Mouse (Mus musculus) hindbrain, embryonic 13.5 days (tissue): ENCODE measurements around the gene Btf3l4. TPM values are rescaled to one million over a fixed set of nuclear protein-coding genes. Genes with fewer than 3 reads are reported as not detected.

Experiments used
- ATAC-seq: fragments of 200-750 bp; cut with Nextera tagmentation; 2 replicates; pipeline ENCODE4 v1.8.0; 2017; ENCODE audit warnings: moderate TSS enrichment; ENCODE audit not compliant: low FRiP score
- H3K27ac ChIP-seq: fragments of 300-500 bp; sonication (generic); 2 replicates; pipeline ENCODE4 v1.5.1; 2015; ENCODE audit warnings: inconsistent platforms, mild to moderate bottlenecking, moderate library complexity
- H3K27me3 ChIP-seq: fragments of 300-500 bp; sonication (generic); 2 replicates; pipeline ENCODE4 v1.6.1; 2015; ENCODE audit warnings: mild to moderate bottlenecking, inconsistent platforms
- H3K36me3 ChIP-seq: fragments of 300-500 bp; sonication (generic); 2 replicates; pipeline ENCODE4 v1.6.1; 2015; ENCODE audit warnings: mild to moderate bottlenecking, inconsistent platforms
- H3K4me1 ChIP-seq: fragments of 300-500 bp; sonication (generic); replicated peaks from 2 replicates; pipeline ENCODE4 v1.6.1; 2015; ENCODE audit warnings: inconsistent platforms
- H3K4me2 ChIP-seq: fragments of 300-500 bp; sonication (generic); 2 replicates; pipeline ENCODE4 v1.6.1; 2015; ENCODE audit warnings: inconsistent platforms, mild to moderate bottlenecking, moderate library complexity
- H3K4me3 ChIP-seq: fragments of 300-500 bp; sonication (generic); 2 replicates; pipeline ENCODE4 v1.5.1; 2015; ENCODE audit warnings: mild to moderate bottlenecking, inconsistent platforms
- H3K9ac ChIP-seq: fragments of 300-500 bp; sonication (generic); 2 replicates; pipeline ENCODE4 v1.6.1; 2015; ENCODE audit warnings: mild to moderate bottlenecking, inconsistent platforms
- H3K9me3 ChIP-seq: fragments of 300-500 bp; sonication (generic); 2 replicates; pipeline ENCODE4 v1.6.1; 2016; ENCODE audit warnings: inconsistent platforms
- WGBS: fragments of 180-500 bp; shearing (Covaris S2); methylation state at CpG from one replicate; pipeline ENCODE4 v1.1.7; 2015; 5-methylcytosine and 5-hydroxymethylcytosine counted together
- polyA plus RNA-seq: library from polyadenylated mRNA; unstranded; fragments of >200 nt; fragmentation: Nextera tagmentation; extraction: Ambion mirVana; gene quantifications from 2 replicates; pipeline ENCODE4 v1.2.1, GENCODE M21; 2015

Btf3l4 gene
- polyA plus RNA-seq, 1 experiment from 2014 or later: 222 TPM

DNA sequence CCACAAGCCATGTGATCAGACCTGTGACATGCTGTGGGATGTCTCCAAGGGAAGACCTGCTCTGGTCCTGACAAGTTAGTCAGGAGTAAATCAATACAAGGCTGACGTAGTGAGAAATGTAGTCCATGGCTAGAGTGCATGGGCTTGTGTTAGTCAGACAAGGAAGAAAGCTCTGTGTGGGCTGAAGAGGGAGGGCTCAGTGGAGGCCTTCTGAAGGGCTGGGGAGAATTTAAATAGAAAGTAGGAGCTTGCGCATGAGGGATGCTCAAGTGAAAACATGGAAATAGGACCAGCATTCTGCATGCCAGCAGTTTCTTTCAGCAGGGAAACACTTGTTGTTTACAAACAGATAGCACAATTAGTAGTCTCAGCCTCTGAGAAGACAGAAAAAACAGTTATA, 29.9 kb downstream of the Btf3l4 start:
- no peaks in the 10 kb centered on the region for H3K9me3 ChIP-seq
- 75% methylated on average over 2 of the region's 2 CpGs for WGBS
- no peak for ATAC-seq

DNA sequence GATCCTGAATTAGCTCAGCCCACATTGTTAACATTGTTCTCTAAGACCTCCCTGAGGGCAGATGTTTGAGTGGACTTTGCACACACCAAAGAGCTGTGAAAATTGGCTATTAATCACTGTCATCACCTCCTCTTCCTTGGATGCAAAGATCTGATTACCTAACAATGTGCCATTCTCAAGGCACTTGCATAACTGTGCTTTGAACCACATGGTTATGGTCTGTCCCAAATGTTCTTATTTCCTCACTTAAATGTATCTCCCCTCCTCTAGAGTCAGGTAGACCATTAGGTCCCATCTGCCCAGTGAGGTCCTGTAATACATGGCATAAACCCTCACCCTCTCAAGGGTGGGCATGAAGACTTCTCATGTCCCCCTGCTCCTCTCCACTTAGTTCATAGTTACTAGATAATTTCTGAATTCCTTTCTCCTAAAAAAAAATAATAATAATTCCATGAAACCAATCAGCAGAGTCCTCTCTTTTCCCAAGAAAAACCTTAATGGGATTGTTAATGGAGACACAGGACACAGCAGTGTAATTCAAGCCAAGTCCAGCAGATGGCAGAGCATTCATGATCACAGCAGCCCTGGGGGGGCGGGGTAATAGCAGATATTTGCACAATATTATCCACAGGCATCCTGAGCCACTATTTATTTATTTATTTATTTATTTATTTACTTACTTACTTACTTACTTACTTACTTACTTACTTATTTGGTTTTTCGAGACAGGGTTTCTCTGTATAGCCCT, 35.2 kb downstream of the Btf3l4 start:
- no peak for ATAC-seq
- H3K27me3 ChIP-seq: no peaks in the 10 kb centered on the region
- no peak overlapping the region for H3K27ac ChIP-seq
- H3K4me2 ChIP-seq: no peak overlapping the region
- no peaks in the 10 kb centered on the region for H3K36me3 ChIP-seq
- H3K4me1 ChIP-seq: no peaks in the 10 kb centered on the region
- no peaks in the 10 kb centered on the region for H3K9me3 ChIP-seq
- H3K9ac ChIP-seq: no peak overlapping the region
- 47% methylated on average over 2 of the region's 2 CpGs for WGBS
- H3K4me3 ChIP-seq: no peak overlapping the region

More for the DNA sequence above, 29.9 kb downstream of the Btf3l4 start:
- Histone ChIP-seq H3K4me1 (no peaks in the 10 kb centered on the region), H3K27ac (no peak overlapping the region), H3K9ac (no peak overlapping the region), H3K36me3 (no peaks in the 10 kb centered on the region), H3K4me3 (no peak overlapping the region), H3K4me2 (no peak overlapping the region), H3K27me3 (no peaks in the 10 kb centered on the region)

DNA sequence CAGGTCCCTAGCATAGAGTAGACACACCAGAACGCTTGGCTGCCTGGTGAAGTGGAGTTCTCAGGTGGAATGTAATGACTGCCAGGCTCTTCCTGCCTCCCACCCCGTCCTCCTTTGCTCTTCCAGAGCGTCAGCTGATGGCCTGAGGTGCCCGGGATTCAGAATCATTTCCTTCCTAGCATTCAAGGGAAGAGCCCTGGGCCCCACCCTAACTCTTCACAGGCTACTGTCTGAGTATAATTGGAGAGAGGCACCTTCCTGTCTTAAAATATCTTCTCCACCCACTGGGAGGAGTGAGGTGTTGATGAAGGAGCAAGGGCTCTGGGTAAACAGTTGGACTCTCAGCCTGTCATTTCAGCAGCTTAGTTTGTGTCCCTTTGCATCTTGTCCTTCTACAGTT, 36.7 kb downstream of the Btf3l4 start:
- Histone ChIP-seq H3K9me3 (no peaks in the 10 kb centered on the region), H3K36me3 (no peaks in the 10 kb centered on the region), H3K27me3 (no peaks in the 10 kb centered on the region), H3K4me2 (no peak overlapping the region), H3K27ac (no peak overlapping the region), H3K4me3 (no peak overlapping the region), H3K4me1 (no peaks in the 10 kb centered on the region), H3K9ac (no peak overlapping the region)
- no peak for ATAC-seq
- WGBS: 61% methylated on average over 4 of the region's 4 CpGs

DNA sequence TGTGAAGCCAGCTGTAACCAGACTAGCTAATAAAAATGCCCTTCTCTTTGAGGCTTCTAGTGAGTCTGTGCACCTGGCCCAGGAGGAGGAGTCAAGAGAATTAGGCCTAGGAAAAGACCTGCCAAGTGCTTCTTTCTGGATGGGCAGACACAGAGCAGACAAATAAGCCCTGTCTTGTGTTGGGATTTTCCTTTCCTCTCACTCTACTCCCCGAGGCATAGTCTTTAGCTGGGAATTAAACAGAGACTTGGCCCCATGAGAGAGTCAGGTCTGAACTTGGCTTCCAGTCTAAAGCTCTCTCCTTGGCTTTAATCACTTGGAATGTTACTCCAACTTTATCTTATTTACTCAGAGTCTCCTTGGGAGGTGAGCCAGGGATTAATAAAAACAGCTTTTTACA, 39.5 kb downstream of the Btf3l4 start:
- Histone ChIP-seq H3K9me3 (no peaks in the 10 kb centered on the region), H3K4me1 (no peaks in the 10 kb centered on the region), H3K4me2 (no peak overlapping the region), H3K4me3 (no peak overlapping the region), H3K27ac (no peak overlapping the region), H3K9ac (no peak overlapping the region), H3K27me3 (no peaks in the 10 kb centered on the region), H3K36me3 (no peaks in the 10 kb centered on the region)
- 64% methylated on average over 1 of the region's 1 CpGs for WGBS
- no peak for ATAC-seq

DNA sequence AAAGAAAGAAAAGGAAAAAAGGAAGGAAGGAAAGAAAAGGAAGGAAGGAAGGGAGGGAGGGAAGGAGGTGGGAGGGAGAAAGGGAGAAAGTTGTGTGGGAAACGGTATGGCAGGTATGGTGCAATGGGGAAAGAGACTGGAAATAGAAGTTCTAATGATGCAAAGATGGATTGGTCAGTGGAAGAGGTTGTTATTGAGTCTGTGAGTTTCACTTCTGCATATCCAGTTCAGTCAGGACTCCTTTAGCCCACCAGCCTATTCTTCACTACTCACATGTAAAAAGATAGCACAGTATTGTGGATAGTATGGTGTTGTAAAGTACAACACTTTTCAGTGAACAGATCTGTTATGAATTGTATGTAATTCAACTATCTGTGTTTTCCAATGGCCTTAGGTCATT, 42.9 kb downstream of the Btf3l4 start:
- no peak overlapping the region for H3K4me2 ChIP-seq
- H3K36me3 ChIP-seq: no peaks in the 10 kb centered on the region
- H3K27me3 ChIP-seq: no peaks in the 10 kb centered on the region
- no peak for ATAC-seq
- H3K9ac ChIP-seq: no peak overlapping the region
- H3K4me3 ChIP-seq: no peak overlapping the region
- no peak overlapping the region for H3K27ac ChIP-seq
- 81% methylated on average over 1 of the region's 1 CpGs for WGBS
- H3K9me3 ChIP-seq: no peaks in the 10 kb centered on the region
- no peaks in the 10 kb centered on the region for H3K4me1 ChIP-seq

DNA sequence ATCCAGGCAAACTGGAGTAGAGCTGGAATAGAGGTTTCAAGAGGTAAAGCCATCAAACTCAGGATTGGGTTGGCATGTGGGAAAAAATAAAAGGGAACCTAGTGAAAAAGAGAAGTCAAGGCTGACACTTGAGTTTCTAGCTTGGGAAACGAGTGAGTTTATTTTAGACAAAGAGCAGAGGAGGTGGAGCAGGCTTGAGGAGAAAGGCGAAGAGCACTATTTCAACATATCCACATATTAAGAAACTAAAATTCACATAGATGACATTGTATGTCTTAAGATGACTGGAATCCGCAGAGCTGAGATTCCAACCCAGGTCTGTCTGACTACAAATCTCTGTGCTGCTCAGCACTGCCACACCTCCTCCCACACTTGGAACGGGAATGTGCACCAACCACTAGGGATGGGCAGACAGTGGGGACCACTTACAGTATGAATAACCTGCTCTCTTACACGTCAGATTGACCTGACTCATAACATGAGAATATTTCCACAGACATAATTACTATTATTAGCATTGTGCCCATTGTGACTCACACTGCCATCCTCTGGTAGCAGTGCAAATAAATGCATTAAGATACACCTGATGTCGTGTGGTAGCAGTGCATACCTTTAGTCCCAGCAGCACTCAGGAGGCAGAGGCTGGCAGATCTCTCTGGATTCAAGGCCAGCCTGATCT, 44.0 kb downstream of the Btf3l4 start:
- Histone ChIP-seq H3K27ac (no peak overlapping the region), H3K4me1 (no peaks in the 10 kb centered on the region), H3K27me3 (no peaks in the 10 kb centered on the region), H3K9me3 (no peaks in the 10 kb centered on the region), H3K9ac (no peak overlapping the region), H3K4me3 (no peak overlapping the region), H3K4me2 (no peak overlapping the region), H3K36me3 (no peaks in the 10 kb centered on the region)
- WGBS: 84% methylated on average over 6 of the region's 6 CpGs
- no peak for ATAC-seq

DNA sequence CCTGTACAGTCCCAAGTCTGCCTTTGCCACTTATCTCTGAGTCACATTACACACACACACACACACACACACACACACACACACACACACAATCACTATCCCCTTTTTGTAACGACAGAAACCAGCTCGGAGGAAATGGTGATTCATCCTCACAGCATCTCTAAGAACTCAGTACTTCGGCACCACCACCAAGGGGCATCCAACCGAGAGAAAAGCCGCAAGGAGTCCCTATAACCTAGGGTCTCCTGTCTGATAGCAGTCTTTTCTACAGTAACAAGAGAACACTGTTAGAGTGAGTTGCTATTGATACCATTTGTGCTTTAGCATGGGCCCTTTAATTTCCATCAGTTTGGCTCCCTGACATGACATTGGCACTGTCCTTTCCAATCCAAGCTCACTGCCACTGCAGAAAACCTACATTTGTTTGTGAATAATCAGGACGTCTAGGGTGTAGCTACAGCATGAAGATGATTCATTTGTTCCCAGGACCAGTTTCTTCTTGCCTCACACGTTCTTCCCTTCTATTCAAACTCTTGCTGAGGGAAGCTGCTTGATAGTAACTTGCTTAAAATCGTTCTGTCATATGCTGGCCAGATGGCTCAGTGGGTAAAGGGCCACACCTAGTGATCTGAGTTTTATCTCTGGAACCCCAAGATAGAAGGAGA, 50.9 kb downstream of the Btf3l4 start:
- WGBS: 29% methylated on average over 8 of the region's 8 CpGs
- Histone ChIP-seq H3K4me2 (no peak overlapping the region), H3K27me3 (no peaks in the 10 kb centered on the region), H3K4me3 (no peak overlapping the region), H3K27ac (no peak overlapping the region), H3K36me3 (no peaks in the 10 kb centered on the region), H3K9ac (no peak overlapping the region), H3K9me3 (no peaks in the 10 kb centered on the region), H3K4me1 (peaks cover 11% of the 10 kb centered on the region)
- no peak for ATAC-seq

DNA sequence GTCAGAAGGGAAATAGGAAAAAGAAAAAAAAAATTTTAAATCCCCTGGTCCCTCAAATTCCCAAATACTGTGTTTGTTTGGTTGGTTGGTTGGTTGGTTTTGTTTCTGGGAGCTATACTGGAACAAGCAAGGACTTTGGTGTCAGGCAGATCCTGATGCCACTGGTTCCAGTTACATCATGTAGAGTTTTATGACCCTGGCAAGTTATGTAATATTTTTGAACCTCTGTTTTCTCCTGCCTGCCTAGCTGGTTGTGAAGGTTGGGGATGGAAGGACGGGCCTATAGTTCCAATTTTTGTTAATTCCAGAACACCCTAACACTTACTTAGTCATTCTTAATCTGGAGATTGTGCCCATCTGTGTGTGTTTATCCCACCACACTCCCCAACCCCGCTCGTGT, 51.8 kb downstream of the Btf3l4 start:
- Histone ChIP-seq H3K27me3 (no peaks in the 10 kb centered on the region), H3K9ac (no peak overlapping the region), H3K27ac (no peak overlapping the region), H3K4me1 (peaks cover 11% of the 10 kb centered on the region), H3K4me3 (peak overlapping the region; percentile 92), H3K9me3 (no peaks in the 10 kb centered on the region), H3K36me3 (no peaks in the 10 kb centered on the region), H3K4me2 (peak overlapping the region; percentile 62)
- WGBS: 62% methylated on average over 3 of the region's 3 CpGs
- ATAC-seq: no peak

DNA sequence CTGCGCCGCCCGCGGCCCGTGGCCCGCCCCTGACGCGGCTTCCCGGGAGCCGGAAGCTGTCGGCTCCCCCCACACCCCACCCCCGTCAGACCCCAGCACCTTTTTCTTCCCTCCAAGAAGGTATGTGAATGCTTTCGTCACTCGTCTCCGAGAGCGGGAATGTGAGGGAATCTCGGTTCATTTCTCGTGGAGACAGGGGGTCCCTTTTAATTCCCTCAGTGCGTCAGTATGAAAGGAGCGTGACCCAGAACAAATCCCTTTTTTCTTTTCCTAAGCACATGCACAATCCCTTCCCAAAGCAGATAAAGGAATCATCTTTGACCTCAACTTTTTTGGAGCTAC, 52.6 kb downstream of the Btf3l4 start:
- Histone ChIP-seq H3K9me3 (no peaks in the 10 kb centered on the region), H3K4me2 (peak overlapping the region; percentile 62), H3K9ac (peak overlapping the region; percentile 98), H3K27me3 (no peaks in the 10 kb centered on the region), H3K4me1 (peaks cover 11% of the 10 kb centered on the region), H3K36me3 (no peaks in the 10 kb centered on the region), H3K4me3 (peak overlapping the region; percentile 92), H3K27ac (peak overlapping the region; percentile 98)
- no peak for ATAC-seq
- under 1% methylated on average over 15 of the region's 20 CpGs for WGBS

DNA sequence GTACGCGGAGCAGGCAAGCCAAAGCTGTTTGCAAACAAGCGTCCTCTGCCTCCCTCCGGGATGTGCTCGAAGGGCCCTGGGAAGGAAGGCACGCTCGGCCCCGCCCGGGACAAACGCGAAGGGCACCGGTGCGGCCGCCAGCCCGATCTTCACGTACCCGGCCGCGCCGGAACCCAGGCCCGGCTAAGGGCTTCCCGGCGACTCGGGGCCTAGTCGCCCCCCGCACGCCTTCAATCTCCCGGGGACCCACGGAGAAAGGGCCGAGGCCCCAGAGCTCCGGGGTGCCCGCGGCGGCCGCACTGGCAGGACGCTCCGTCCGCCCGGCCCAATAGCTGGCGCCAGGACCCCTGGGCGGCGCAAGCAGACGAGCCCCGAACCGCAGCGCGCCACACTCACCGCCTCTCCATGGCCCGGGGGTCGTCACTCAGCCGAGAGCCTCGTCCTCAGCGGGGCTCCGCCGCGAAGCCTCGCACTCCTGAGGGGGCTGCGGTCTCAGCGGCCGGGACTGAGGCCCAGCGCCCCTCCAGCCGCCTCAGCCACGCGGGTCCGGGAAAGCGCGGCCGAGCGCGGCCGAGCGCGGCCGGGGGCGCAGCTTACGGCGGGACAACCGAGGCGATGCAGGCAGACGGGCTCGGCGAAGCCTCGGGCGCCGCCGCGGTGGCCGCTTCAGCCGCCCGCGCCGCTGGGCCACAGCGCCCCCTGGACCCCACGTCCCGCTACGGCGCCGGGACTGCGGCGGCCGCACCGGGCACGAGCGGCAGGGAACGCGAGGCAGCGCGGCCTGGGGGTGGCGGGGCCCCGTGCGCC, 53.2 kb downstream of the Btf3l4 start, which contains the start of gene Zfyve9:
TSS of gene Zfyve9 (minus strand) at position 742 of the 807 bp plus-strand sequence.
- Histone ChIP-seq H3K36me3 (no peaks in the 10 kb centered on the region), H3K4me3 (peak within 1 kb of the TSS; percentile 92), H3K9ac (peak within 1 kb of the TSS; percentile 98), H3K27ac (peak within 1 kb of the TSS; percentile 98), H3K9me3 (no peaks in the 10 kb centered on the region), H3K4me2 (peak within 1 kb of the TSS; percentile 62), H3K4me1 (peaks cover 11% of the 10 kb centered on the region), H3K27me3 (no peaks in the 10 kb centered on the region)
- under 1% methylated on average over 80 of the region's 111 CpGs for WGBS
- ATAC-seq: peak; percentile 93

DNA sequence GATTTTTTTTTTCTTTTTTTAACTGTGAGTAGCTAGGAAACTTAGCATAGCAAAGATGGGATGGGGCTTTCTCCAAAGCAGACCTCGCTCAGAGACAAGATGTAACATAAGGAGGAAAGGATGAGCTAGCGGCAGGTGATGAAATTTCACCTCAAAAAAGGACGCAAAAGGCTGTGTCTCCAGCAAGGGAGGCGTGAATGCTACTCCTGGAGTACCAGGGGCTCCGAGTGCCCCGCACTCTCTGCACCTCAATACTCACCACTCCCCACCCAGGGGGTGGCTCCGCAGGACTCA, 53.7 kb downstream of the Btf3l4 start:
- 0% methylated on average over 7 of the region's 7 CpGs for WGBS
- Histone ChIP-seq H3K4me3 (peak overlapping the region; percentile 92), H3K9ac (peak overlapping the region; percentile 98), H3K27ac (peak overlapping the region; percentile 98), H3K9me3 (no peaks in the 10 kb centered on the region), H3K36me3 (no peaks in the 10 kb centered on the region), H3K4me1 (peaks cover 11% of the 10 kb centered on the region), H3K4me2 (peak overlapping the region; percentile 62), H3K27me3 (no peaks in the 10 kb centered on the region)
- no peak; the same call in 1 of the 2 replicates for ATAC-seq

DNA sequence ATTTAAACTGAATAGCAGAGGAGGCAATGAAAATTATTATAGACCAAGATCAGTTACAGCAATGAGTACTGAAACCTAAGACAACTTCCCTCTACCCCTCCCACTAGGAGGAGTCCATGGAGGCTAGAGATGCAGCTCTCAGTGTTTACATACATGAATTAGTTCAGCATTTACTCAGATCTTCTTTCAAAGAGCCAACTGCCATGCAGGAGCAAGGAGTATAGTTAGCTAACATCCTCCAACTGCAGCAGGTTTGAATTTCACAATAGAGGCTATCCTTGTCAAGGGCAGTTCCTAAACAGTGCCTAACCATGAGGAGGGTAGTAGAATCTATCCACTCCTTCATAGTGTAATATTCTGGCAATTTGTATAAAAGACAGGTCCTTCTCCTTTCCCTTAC, 64.9 kb downstream of the Btf3l4 start:
- ATAC-seq: no peak

More for the DNA sequence above, 64.9 kb downstream of the Btf3l4 start:
- Histone ChIP-seq H3K4me2 (no peak overlapping the region), H3K4me1 (no peaks in the 10 kb centered on the region), H3K27me3 (no peaks in the 10 kb centered on the region), H3K4me3 (no peak overlapping the region), H3K27ac (no peak overlapping the region), H3K9me3 (no peaks in the 10 kb centered on the region), H3K9ac (no peak overlapping the region), H3K36me3 (no peaks in the 10 kb centered on the region)
